Mouse (Mus musculus) heart, embryonic 14.5 days (tissue): ENCODE data around the gene Dip2b. TPM values are rescaled to one million over a fixed set of nuclear protein-coding genes. Genes with fewer than 3 reads are reported as not detected.

Experiments used
- ATAC-seq: fragments of 200-750 bp; cut with Nextera tagmentation; 2 replicates; pipeline ENCODE4 v1.8.0; 2017; ENCODE audit warnings: low read depth, moderate TSS enrichment; ENCODE audit not compliant: insufficient number of reproducible peaks, insufficient read depth, low FRiP score
- H3K27ac ChIP-seq, 2 experiments: fragments of 200-500 bp in 1 of 2; fragments of 300-500 bp in 1 of 2; sonication (generic) in 1 of 2; replicated peaks in 1 of 2; 2 replicates each; pipeline ENCODE4 v1.5.1; 2012 to 2014; ENCODE audit warnings: low read depth in 2 of 2, low read length in 2 of 2, control low read depth in 1 of 2, mild to moderate bottlenecking in 1 of 2, mixed read lengths in 1 of 2; ENCODE audit not compliant: control insufficient read depth in 1 of 2, insufficient read depth in 1 of 2
- H3K27me3 ChIP-seq: fragments of 300-500 bp; sonication (generic); 2 replicates; pipeline ENCODE4 v1.6.1; 2014; ENCODE audit warnings: mild to moderate bottlenecking, low read length, control low read depth; ENCODE audit not compliant: control insufficient read depth, insufficient read depth
- H3K36me3 ChIP-seq: fragments of 300-500 bp; sonication (generic); 2 replicates; pipeline ENCODE4 v1.6.1; 2014; ENCODE audit warnings: mild to moderate bottlenecking, control low read depth, low read length, mixed read lengths; ENCODE audit not compliant: control insufficient read depth, insufficient read depth
- H3K4me1 ChIP-seq, 2 experiments: fragments of 200-500 bp in 1 of 2; fragments of 300-500 bp in 1 of 2; sonication (generic) in 1 of 2; 2 replicates each; pipeline ENCODE4 v1.6.1; 2012 to 2014; ENCODE audit warnings: low read length in 2 of 2, control low read depth in 1 of 2, mixed read lengths in 1 of 2; ENCODE audit not compliant: control insufficient read depth in 2 of 2, insufficient read depth in 2 of 2
- H3K4me2 ChIP-seq: fragments of 300-500 bp; sonication (generic); 2 replicates; pipeline ENCODE4 v1.6.1; 2014; ENCODE audit warnings: mild to moderate bottlenecking, low read length
- H3K4me3 ChIP-seq, 2 experiments: fragments of 200-500 bp in 1 of 2; fragments of 300-500 bp in 1 of 2; sonication (generic) in 1 of 2; 2 replicates each; pipeline ENCODE4 v1.5.1; 2012 to 2014; ENCODE audit warnings: low read length in 2 of 2, mild to moderate bottlenecking in 2 of 2, control low read depth in 1 of 2, low read depth in 1 of 2, moderate library complexity in 1 of 2; ENCODE audit not compliant: control insufficient read depth in 1 of 2, insufficient read depth in 1 of 2
- H3K9ac ChIP-seq: fragments of 300-500 bp; sonication (generic); 2 replicates; pipeline ENCODE4 v1.6.1; 2014; ENCODE audit warnings: mild to moderate bottlenecking, low read length
- H3K9me3 ChIP-seq: fragments of 300-500 bp; sonication (generic); 2 replicates; pipeline ENCODE4 v1.6.1; 2016; ENCODE audit warnings: low read length, control low read depth; ENCODE audit not compliant: control insufficient read depth
- WGBS: fragments of 180-500 bp; shearing (Covaris S2); extraction: QIAGEN DNeasy Blood & Tissue Kit; methylation state at CpG from one replicate; pipeline ENCODE4 v1.1.7; 2014; 5-methylcytosine and 5-hydroxymethylcytosine counted together
- polyA plus RNA-seq: library from polyadenylated mRNA; unstranded; fragments of >200 nt; fragmentation: Nextera tagmentation; extraction: Ambion mirVana; gene quantifications from 2 replicates; pipeline ENCODE4 v1.2.1, GENCODE M21; 2014

Gene Dip2b
- polyA plus RNA-seq, 1 experiment from 2014 or later: 20.2 TPM

DNA sequence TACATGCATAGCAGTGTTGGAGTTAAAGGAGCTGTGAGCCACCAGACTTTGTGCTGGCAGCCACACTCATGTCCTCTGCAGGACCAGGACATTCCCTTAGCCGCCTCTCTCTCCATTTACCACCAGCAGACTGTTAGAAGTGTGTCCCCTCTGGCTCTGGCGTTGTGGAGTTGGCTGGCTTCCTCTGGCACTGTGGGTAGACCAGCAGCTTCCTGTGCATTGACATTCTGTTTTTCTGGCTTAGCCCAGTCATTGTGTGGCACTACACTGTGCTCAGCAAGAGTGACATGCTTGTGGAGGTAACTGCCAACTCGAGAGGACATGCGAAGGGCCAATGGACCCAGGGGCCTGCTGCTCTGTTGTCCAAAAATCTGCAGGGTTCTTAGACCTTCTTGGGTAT is 141.8 kb downstream of the Dip2b start:
- Histone ChIP-seq H3K4me2 (no peak overlapping the region), H3K36me3 (peaks cover 77% of the 10 kb centered on the region), H3K9me3 (no peaks in the 10 kb centered on the region), H3K27ac (no peak overlapping the region), H3K27me3 (no peaks in the 10 kb centered on the region), H3K4me3 (no peak overlapping the region), H3K9ac (no peak overlapping the region), H3K4me1 (peaks cover 5 to 8% of the 10 kb centered on the region in 2 experiments)
- WGBS: 83% methylated on average over 4 of the region's 4 CpGs
- no peak for ATAC-seq

GRCm38 (mm10) chr15:100181841-100182240 is 143.4 kb downstream of the Dip2b start:
- H3K36me3 ChIP-seq: peaks cover 82% of the 10 kb centered on the region
- whole genome bisulfite sequencing: 84% methylated on average over 10 of the region's 10 CpGs

DNA sequence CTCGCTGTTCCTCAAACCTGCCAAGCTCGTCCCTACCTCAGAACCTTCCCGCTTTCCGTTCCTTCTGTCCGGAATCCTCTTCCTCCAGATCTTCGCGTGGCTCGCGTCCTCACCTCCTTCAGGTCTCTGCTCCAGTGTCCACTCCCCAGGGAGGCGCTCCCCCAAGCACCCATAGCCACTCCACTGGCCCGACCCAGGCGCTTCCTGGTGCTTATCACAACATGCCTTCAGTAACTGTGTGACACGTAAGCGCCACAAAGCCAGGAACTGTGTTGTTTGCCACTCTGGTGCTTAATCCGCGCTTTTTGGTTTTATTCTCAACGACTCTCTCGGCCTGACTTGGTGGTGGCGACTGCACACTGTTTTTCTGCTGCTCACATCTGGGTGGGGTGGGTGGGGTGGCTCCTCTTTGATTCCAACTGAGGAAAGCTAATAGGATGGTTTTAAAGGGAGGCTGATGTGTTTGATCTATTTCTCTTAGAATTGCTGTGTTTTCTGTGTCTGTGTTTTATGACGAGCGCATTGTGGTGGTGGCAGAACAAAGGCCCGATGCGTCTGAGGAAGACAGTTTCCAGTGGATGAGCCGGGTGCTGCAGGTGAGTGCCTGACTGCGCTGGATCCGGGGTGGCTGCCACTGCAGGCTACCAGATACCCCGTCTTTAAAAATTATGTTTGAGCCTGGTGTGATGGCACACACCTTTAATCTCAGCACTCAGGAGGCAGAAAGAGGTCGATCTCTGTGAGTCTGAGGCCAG is 144.2 kb downstream of the Dip2b start:
- Histone ChIP-seq H3K9me3 (no peaks in the 10 kb centered on the region), H3K4me1 (peaks cover 6 to 13% of the 10 kb centered on the region in 2 experiments), H3K36me3 (peaks cover 83% of the 10 kb centered on the region), H3K4me3 (no peak overlapping the region), H3K27ac (no peak overlapping the region), H3K4me2 (no peak overlapping the region), H3K9ac (no peak overlapping the region), H3K27me3 (no peaks in the 10 kb centered on the region)
- 79% methylated on average over 28 of the region's 28 CpGs for WGBS
- no peak for ATAC-seq

More at GRCm38 (mm10) chr15:100181841-100182240, 143.4 kb downstream of the Dip2b start:
- peaks cover 6 to 12% of the 10 kb centered on the region in 2 experiments for H3K4me1 ChIP-seq
- no peaks in the 10 kb centered on the region for H3K9me3 ChIP-seq
- H3K4me3 ChIP-seq: no peak overlapping the region
- no peak overlapping the region for H3K27ac ChIP-seq
- H3K9ac ChIP-seq: no peak overlapping the region
- H3K27me3 ChIP-seq: no peaks in the 10 kb centered on the region
- no peak for ATAC-seq
- no peak overlapping the region for H3K4me2 ChIP-seq

DNA sequence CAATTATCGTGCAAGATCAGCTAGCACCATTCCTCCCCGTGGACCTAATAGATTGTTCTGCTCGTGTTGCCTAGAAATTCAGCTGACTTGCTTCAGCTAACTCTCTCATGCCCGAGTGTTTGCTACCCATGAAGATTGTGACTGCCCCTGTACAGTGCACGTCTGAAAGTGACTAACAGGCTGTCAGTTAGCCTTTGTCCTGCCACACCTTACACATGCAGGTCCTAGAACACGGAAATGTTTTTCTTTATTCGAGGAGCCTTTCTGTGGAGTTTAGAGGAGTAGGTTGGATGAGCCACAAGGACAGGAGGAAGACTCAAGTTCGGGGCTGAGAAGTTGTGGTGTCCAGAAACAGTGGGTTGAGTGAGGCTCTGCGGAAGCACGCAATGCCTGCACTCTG is 145.0 kb downstream of the Dip2b start:
- H3K9ac ChIP-seq: no peak overlapping the region
- H3K4me1 ChIP-seq: peaks cover 3 to 13% of the 10 kb centered on the region in 2 experiments; a peak in 3 of 4 replicates
- WGBS: 87% methylated on average over 10 of the region's 10 CpGs
- no peaks in the 10 kb centered on the region for H3K27me3 ChIP-seq
- ATAC-seq: no peak
- no peak overlapping the region for H3K4me3 ChIP-seq
- H3K27ac ChIP-seq: no peak overlapping the region
- peaks cover 86% of the 10 kb centered on the region for H3K36me3 ChIP-seq
- no peaks in the 10 kb centered on the region for H3K9me3 ChIP-seq
- no peak overlapping the region for H3K4me2 ChIP-seq

DNA sequence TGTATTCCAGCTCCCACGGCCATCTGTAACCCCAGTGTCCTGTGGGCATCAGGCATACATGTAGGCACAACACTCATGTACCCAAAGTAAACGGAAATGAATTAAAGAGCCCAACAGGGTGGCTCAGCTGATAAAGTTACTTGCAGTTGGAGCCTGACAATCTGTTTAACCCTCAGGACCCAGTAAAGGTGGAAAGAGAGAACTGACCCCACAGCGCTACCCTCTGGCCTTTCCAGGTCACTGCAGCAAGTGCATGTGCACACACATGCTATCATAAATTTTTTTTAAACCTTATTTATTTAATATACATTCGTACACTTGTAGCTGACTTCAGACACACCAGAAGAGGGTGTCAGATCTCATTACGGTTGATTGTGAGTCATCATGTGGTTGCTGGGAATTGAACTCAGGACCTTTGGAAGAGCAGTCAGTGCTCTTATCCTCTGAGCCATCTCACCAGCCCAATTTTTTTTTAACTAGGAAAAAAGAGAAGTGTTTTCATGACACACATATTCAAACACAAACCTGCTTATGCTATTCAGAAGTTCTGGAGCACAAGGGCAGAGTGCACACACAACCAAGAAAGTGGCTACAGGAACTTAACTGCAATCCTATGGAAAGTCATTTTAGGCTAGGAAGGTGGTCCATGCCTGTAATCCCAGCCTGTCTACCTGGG is 146.5 kb downstream of the Dip2b start:
- Histone ChIP-seq H3K4me3 (no peak overlapping the region), H3K9me3 (no peaks in the 10 kb centered on the region), H3K27me3 (no peaks in the 10 kb centered on the region), H3K9ac (no peak overlapping the region), H3K4me2 (no peak overlapping the region), H3K36me3 (peaks cover 90% of the 10 kb centered on the region), H3K4me1 (peaks cover 3 to 10% of the 10 kb centered on the region in 2 experiments; a peak in 3 of 4 replicates), H3K27ac (no peak overlapping the region)
- WGBS: 86% methylated on average over 5 of the region's 5 CpGs
- ATAC-seq: no peak

- Histone ChIP-seq H3K4me3 (no peak overlapping the region), H3K4me2 (no peak overlapping the region), H3K27ac (peak overlapping the region in 1 of 2 experiments; percentile 28; a peak in 1 of 4 replicates), H3K27me3 (no peaks in the 10 kb centered on the region), H3K4me1 (peaks cover 3 to 10% of the 10 kb centered on the region in 2 experiments; a peak in 3 of 4 replicates), H3K9me3 (no peaks in the 10 kb centered on the region), H3K36me3 (peaks cover 90% of the 10 kb centered on the region), H3K9ac (no peak overlapping the region)
- ATAC-seq: 0 out of 2 replicates have a peak, but pooled peaks have one; percentile 58
- whole genome bisulfite sequencing: 58% methylated on average over 9 of the region's 9 CpGs
Measured at GRCm38 (mm10) chr15:100186234-100186633, 147.8 kb downstream of the Dip2b start.

DNA sequence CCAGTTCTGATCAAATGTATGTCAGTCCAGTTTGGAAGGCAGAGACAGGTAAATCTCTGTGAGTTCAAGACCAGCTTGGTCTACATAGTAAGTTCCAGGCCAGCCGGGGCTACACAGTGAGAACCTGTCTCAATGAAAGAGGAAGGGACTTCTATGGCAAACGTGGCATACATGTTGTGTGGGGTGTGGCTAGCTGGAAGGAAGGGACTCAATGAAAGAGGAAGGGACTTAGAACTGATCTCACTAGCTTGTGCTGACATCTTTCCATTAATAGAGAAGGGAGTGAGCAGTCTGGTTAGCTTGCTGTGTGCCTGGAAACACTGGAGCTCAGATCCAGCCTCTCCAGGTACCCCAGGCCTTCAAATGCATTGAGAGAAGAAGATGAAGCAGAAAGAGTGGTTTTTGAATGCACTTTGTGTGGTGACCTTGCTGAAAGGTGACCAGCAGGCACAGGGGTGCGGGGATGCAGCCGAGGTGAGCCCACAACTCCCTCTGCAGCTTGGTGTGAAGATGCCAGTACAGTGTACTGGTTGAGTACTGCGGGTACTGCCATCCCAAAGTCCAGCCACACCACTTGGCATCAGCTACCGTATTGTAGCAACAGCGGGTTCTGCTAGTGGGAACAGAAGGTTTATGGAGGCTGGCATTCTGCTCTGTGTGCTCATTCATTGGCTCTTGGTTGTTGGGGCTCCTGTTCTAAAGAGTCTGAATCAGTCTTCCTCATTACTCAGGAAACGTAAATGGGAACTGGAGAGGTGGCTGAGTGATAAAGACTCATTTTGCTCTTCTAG is 148.6 kb downstream of the Dip2b start:
- Histone ChIP-seq H3K27me3 (no peaks in the 10 kb centered on the region), H3K4me2 (no peak overlapping the region), H3K9ac (no peak overlapping the region), H3K4me1 (peaks cover 3 to 10% of the 10 kb centered on the region in 2 experiments; a peak in 3 of 4 replicates), H3K27ac (no peak overlapping the region; a peak in 1 of 4 replicates), H3K9me3 (no peaks in the 10 kb centered on the region), H3K36me3 (peaks cover 90% of the 10 kb centered on the region), H3K4me3 (no peak overlapping the region)
- WGBS: 90% methylated on average over 8 of the region's 8 CpGs
- ATAC-seq: no peak
